Mouse (Mus musculus): ENCODE data around the gene Cst6.
A peak's percentile ranks its signal among the peaks of the same experiment; 100 is the strongest.

Gene Cst6

GRCm38 (mm10) chr19:5348526-5349501 is 560 bp downstream of the Cst6 start:
- no peak for DNase-seq (ENCODE audit: low spot score in 2 of 2)

GRCm38 (mm10) chr19:5348064-5348463 is 1.3 kb downstream of the Cst6 start:
- DNase-seq (ENCODE audit: low spot score in 2 of 2): no peak

GRCm38 (mm10) chr19:5345297-5346131 is 3.9 kb downstream of the Cst6 start:
- no peak for DNase-seq (ENCODE audit: low spot score in 2 of 2)

GRCm38 (mm10) chr19:5341360-5341759 is 8.0 kb downstream of the Cst6 start:
- no peak for DNase-seq (ENCODE audit: low spot score in 2 of 2)

- DNase-seq (ENCODE audit: low spot score in 2 of 2): peak; percentile 44 to 69
These were observed 11.4 kb downstream of the Cst6 start for GRCm38 (mm10) chr19:5337975-5338374.

GRCm38 (mm10) chr19:5335441-5335840 is 13.9 kb downstream of the Cst6 start, which contains the start of gene Catsper1:
Gene Catsper1 (plus strand): TSS chr19:5335741.
- DNase-seq (ENCODE audit: low spot score in 2 of 2): no peak

GRCm38 (mm10) chr19:5334741-5335140 is 14.6 kb downstream of the Cst6 start:
- no peak for DNase-seq (ENCODE audit: low spot score in 2 of 2)

GRCm38 (mm10) chr19:5327970-5328369 is 21.4 kb downstream of the Cst6 start:
- no peak for DNase-seq (ENCODE audit: low spot score in 2 of 2)

GRCm38 (mm10) chr19:5323801-5324200 is 25.6 kb downstream of the Cst6 start:
- DNase-seq (ENCODE audit: low spot score in 2 of 2): no peak

GRCm38 (mm10) chr19:5313189-5313588 is 36.2 kb downstream of the Cst6 start:
- no peak for DNase-seq (ENCODE audit: low spot score in 2 of 2)

- DNase-seq (ENCODE audit: low spot score in 2 of 2): no peak
These were observed 40.3 kb downstream of the Cst6 start for GRCm38 (mm10) chr19:5309025-5309424.

GRCm38 (mm10) chr19:5306968-5307734 is 42.2 kb downstream of the Cst6 start:
- DNase-seq (ENCODE audit: low spot score in 2 of 2): no peak

- DNase-seq (ENCODE audit: low spot score in 2 of 2): no peak
These were observed 43.1 kb downstream of the Cst6 start for GRCm38 (mm10) chr19:5306279-5306678.

- DNase-seq (ENCODE audit: low spot score in 2 of 2): peak; percentile 51 to 63
These were observed 46.9 kb downstream of the Cst6 start for GRCm38 (mm10) chr19:5302455-5302854.

GRCm38 (mm10) chr19:5300588-5300987 is 48.8 kb downstream of the Cst6 start:
- DNase-seq (ENCODE audit: low spot score in 2 of 2): no peak

- DNase-seq (ENCODE audit: low spot score in 2 of 2): no peak
These were observed 51.2 kb downstream of the Cst6 start, which contains the start of gene Gal3st3 for GRCm38 (mm10) chr19:5297903-5298800. Gene Gal3st3 (plus strand): TSS chr19:5298331.

- DNase-seq (ENCODE audit: low spot score in 2 of 2): no peak
These were observed 52.7 kb downstream of the Cst6 start for GRCm38 (mm10) chr19:5296630-5297029.

GRCm38 (mm10) chr19:5295736-5296075 is 53.7 kb downstream of the Cst6 start:
- DNase-seq (ENCODE audit: low spot score in 2 of 2): no peak

- peak; percentile 92 to 95 for DNase-seq (ENCODE audit: low spot score in 2 of 2)
These were observed 54.2 kb downstream of the Cst6 start, which contains the start of gene Sf3b2 for GRCm38 (mm10) chr19:5294972-5295735. Gene Sf3b2 (minus strand): TSS chr19:5295455.

Measured in spleen, postnatal 14 days (tissue).